Mouse (Mus musculus) embryonic fibroblast, embryonic 13.5 days (primary cell): ENCODE measurements at regions not wholly inside any gene's neighbourhood (a gene's known extent, or its start where the extent isn't known, plus 50 kb on each side); places are given as distances from the start of the nearest gene placed in this dataset.

Source experiments
- CTCF ChIP-seq: IDR thresholded peaks from 2 replicates; pipeline ENCODE4 v1.5.1; 2011; ENCODE audit warnings: mild to moderate bottlenecking, control low read depth, low read length, moderate library complexity, borderline replicate concordance; ENCODE audit not compliant: insufficient read depth
- POLR2A ChIP-seq: IDR thresholded peaks from 2 replicates; pipeline ENCODE4 v1.6.1; 2011; ENCODE audit warnings: low read depth, mild to moderate bottlenecking, control low read depth, low read length, moderate library complexity

- TF ChIP-seq CTCF (no peak), POLR2A (no peak)
Measured at GRCm38 (mm10) chr11:7765303-7765702, 551.6 kb upstream of the Igfbp3 start.
